Mouse (Mus musculus) liver, adult (tissue): ENCODE results near the gene Rbm8a.

Experiments
- GATA4 ChIP-seq: IDR thresholded peaks from 2 replicates; pipeline ENCODE4 v1.6.1; 2014; ENCODE audit warnings: mild to moderate bottlenecking, low read length; ENCODE audit not compliant: insufficient replicate concordance

The Rbm8a gene

DNA sequence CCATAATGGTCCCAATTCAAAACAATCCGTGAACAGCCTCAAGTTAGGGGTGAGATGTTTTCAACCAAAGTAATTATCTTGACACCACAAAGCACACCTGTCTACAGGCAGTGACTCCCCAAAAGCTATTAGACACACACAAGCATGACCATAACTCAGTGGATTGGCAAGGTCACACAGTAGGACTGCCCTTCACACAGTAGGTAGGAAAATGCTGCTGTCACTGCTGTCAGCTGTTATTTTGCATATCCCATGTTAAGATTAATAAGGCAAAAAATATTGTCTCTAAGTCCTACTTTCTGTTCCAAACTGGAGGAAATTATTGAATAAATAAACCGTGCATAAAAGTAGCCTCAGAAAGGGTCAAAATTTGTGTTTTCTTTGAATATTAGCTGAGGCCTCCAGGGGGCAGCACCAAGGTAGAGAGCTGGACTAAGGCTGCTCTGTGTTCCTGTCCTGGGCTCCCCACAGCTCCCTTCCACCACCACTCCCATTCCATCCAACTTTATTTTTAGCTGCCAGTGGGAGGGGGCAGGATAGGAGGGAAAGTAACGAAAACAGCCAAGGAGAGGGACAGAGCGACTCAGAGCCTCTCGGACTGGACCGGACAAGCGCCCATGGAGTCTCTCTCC lies 15.4 kb downstream of the Rbm8a start, which contains the start of gene Itga10:
Gene Itga10, plus strand, starts transcription at position 567 of the 632 bp plus-strand sequence.
- TF ChIP-seq GATA4 = no peak

DNA sequence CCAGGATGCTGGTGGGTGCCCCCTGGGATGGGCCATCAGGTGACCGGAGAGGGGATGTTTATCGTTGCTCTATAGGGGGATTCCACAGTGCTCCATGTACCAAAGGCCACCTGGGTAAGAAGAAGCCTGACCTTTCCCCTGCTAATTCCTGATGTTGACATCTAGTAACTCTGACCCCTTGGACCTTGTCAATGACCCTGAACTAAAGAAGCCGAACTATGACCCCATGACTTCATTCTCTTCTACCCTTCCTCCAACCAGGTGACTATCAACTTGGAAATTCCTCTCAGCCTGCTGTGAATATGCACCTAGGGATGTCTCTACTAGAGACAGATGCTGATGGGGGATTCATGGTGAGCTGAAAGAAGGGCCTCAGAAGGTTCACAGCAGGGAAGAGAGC lies 17.6 kb downstream of the Rbm8a start:
- no peak for TF ChIP-seq GATA4

DNA sequence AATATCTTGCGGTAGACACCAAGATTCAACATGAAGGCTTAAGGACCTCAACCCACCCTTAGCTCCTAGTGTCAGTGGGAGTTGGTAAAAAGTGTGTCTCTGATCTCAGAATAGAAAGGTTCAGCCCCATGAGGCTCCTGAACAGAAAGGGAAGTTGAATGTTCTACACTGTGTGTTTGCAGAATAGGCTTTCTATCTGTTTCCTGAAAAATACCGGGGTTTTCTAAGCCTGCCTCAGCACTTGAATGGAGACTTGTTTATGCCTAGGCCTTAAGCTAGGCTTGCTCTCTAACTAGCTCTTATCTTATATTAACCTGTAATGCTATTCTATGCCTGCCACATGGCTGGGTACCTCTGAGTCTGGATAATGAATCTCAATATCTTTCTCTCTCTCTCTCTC lies 31.2 kb downstream of the Rbm8a start:
- TF ChIP-seq GATA4 = no peak

DNA sequence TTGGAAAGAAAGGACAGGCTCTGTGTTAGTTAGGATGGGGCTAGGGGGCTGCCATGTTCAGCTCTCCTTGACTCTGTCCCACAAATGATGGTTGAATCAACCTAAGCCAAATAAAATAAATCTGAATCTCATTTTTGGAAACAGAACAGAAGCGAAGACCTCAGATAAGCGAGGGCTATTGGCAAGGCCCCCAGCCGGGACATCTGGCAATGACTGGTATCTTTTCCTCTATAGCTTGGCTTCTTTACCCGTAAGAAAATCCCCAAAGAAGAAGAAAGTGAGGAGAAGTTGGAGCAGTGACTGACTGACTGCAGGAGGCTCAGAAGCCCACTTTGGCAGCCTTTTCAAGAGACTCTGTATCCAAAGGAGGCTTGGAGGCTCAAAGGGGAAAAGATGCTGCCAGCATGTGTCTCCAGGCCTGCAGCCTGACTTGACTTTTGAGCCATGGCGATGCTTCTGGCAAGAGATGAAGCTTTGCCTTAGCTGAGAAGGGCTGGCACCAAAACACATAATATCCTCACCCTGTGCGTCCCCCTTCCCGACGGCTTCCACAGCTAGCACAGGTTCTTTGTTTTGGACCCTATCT lies 33.1 kb downstream of the Rbm8a start:
- TF ChIP-seq GATA4 = no peak

DNA sequence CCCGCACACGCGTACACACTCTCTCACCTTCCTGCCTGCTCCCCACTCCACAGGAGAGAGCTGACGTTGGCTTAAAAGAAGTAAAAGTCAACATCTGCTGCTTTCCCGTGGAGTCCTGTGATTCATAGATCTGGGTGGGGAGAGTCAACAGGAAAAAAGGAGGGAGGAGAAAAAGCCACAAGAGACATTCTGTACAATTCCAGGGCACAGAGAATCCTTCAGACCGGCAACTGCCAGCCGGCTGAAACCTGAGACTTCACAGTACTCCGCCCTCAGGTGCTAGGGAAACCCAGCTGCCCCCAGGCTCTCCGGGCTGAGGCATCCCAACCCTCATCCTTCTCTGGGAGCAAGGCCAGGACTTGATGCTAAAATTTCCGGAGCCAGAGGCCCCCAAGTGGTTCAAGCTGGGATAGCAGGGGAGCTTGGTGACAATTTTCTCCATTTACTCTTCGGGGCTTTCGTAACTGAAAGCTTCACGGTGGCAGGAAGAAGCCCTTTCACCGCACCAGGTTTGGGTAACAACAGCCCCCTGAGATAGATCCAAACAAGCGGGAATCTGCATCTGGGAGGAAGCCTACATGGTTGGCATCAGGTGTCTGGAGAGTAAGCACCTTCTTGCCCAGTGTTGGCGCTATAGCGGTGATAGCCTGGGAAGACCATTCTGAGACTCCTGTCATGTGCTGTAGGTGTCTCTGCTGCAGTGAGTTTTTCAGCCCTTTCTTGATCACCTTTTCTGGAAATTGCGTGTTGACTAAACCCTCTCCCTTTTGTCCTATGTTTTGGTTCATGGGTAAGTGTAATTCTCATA lies 33.9 kb downstream of the Rbm8a start:
- TF ChIP-seq GATA4 = no peak

DNA sequence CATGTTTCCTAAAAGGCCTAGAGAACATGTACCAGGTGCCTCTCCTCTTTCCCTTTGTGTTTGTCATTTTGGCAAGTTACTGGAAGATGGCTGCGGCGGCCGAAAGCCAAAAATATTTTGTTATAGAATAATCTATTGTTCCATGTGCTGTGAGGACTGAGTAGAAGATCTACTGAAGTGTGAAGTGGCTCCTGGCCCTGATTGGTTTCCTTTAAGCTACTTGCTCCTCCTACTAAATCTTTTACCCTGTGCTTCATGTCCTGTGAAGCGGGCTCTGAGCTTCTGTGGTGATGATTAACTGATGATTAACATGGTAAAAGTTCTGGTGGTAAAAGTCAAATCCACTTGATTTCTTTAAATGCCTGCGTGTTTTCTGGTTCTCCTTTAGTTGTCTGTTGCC lies 37.2 kb downstream of the Rbm8a start:
- TF ChIP-seq GATA4 = no peak

DNA sequence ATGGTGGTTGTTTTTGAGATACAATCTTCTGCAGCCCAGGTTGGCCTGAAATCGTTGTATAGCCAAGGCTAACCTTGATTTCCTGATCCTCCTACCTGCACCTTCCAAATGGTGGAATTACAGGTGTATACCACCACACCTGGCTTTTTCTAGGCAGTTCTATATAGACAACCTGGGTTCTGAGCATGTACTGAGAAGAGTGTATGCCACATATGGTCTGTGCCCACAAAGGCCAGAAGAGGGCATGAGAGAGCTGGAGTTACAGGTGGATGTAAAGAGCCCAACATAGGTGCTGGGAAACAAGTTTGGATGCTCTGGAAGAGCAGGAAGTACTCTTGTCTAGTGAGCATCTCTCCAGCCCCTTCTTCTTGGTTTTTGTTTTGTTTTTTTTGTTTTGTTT lies 37.6 kb downstream of the Rbm8a start:
- no peak for TF ChIP-seq GATA4

DNA sequence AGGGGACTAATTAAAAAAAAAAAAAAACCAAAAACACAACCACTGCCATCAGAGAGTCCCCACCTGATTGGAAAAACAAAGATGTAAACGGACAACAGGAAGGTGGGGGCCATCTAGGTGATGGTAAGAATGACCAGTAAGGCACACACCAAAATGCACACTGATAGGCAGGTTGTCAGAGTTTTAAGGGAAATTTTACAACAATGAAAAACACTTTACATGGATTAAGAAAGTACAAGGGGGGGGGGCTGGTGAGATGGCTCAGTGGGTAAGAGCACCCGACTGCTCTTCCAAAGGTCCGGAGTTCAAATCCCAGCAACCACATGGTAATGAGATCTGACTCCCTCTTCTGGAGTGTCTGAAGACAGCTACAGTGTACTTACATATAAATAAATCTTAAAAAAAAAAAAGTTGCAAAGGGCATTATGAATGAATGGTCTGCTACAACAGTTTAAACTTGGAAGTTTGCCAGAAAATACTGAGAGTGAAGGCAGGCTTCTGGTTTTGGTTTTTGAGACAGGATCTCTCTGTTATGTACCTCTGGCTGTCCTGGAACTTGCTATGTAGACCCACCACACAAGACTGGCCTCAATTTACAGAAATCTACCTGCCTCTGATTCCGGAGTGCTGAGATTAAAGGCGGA lies 38.8 kb downstream of the Rbm8a start:
- no peak for TF ChIP-seq GATA4

DNA sequence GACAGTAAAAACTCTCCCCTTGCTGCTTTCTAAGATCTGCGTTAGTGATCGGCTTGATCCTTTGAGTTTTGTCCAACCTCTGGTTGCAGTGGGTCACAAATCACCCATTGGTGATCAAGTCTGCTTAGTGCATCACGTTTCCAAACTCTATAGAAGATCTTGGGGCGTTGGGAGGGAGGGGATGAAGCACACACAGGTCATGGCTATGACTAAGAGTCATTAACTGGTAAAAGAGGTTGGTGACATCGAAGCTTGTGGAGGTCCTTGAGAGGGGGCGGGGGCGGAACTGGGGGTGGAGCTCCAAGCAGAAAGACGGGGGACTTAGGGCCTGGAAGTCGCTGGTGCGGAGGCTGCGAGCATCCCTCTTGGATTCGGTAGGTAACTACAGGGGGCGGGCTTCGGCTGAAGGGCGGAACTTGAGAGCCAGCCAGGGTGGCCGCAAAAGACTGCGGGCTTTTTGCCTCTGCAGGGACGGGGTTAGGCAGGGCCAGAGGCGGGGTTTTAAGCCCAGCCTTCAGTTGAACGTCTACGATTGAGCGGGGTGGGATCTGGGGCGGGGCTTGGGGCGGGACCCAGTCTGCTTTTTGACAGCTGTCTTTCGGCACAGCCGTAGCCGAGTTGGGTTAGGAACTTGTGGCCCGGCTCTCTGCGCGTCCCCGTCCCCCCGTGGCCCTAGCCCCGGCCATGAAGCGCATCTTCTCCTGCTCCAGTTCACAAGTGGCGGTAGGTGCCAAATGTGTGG lies 40.2 kb downstream of the Rbm8a start, which contains the start of gene Ankrd35:
Gene Ankrd35, plus strand, starts transcription at position 405 of the 742 bp plus-strand sequence.
- TF ChIP-seq GATA4 = no peak

DNA sequence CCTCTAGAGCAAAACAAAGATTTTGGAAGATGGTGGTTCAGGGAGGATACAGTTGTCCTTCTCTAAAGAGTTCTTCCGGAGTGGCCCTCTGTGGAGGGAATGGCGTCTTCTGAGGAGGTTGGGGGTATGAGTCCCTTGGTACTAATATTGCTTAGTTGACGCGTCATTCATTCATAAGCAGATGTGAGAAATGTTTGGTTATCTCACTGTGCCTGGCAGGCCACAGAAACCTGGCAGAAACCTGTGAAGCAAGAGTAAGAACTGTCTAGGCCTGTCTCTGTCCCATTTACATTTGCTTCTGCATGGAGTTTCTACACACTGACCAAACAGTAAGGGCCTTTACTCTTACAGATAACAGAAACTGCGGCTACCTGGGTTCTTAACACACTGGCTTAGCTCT lies 41.8 kb downstream of the Rbm8a start:
- no peak for TF ChIP-seq GATA4

DNA sequence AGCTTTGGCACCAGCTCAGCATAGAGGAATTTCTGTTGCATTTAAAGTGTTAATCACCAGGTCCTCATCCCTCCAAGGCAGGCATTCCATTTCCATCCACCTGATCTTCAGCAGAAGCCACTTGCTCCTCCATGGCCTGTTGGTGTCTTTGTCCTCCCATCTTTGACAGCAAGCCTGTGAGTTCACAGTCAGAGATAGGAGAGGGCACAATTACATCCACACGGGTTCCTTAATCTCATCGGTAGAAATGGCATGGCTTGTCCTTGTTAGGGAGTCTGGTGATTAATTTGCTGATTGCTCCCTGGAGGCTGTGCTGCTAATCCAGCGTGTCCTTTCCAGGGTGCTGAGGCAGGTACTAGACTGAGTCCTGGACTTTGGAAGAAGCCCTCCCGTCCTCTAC lies 43.8 kb downstream of the Rbm8a start:
- TF ChIP-seq GATA4 = no peak

DNA sequence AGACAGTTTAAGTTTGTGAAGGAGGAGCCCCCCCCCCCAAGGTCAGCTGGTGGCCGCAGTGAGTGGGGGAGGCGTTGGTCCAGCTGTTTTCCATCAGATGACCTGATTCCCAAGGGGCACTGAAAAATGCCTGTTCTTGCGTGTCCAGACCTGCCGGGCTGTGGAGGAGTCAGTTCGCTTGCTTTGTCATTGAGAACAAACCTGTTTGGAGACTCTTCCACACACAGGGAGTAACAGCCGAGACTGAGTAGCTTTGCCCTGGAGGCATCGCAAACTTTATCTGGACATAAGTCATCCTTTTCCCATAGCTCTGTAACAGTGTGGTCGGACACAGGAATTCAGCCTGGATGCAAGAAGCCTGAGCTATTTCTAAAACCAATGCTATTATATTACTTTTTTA lies 44.7 kb downstream of the Rbm8a start:
- TF ChIP-seq GATA4 = no peak

DNA sequence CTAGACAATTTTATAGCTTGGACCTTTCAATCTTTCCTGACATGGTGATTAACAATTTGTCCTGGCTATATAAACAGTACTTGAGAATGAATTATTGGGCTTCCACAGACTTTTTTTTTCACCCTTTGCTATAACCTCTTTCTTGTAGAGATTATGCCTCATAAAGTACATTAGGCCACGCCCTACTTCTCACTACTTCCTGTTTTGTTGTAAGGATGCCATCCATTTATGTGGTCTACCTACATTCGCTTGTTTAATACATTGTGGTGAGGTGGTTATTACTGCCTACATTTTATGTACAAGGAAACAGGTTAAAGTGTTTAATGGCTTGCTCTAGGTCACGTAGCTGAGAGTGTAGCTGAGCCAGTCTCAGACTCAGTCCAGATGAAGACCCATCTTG lies 45.4 kb downstream of the Rbm8a start:
- no peak for TF ChIP-seq GATA4

DNA sequence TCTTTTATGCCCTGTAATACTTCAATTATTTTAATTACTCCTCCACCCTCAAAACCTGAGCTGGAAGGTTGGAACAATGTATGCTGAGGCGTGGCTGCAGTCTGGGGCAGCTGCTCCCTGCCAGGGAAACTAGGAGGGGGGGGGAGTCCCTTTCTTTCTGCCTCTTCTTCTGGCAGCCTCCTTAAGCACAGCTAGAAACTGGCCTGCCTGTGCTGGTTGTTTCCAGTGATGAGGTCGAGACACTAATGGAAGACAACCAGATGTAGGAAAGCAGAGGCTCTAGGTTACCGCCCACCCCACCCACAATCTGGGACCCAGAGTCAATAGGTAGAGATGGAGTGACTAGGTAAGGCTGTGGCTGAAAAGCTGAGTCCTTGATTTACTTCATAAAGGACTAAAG lies 46.0 kb downstream of the Rbm8a start:
- TF ChIP-seq GATA4 = no peak

DNA sequence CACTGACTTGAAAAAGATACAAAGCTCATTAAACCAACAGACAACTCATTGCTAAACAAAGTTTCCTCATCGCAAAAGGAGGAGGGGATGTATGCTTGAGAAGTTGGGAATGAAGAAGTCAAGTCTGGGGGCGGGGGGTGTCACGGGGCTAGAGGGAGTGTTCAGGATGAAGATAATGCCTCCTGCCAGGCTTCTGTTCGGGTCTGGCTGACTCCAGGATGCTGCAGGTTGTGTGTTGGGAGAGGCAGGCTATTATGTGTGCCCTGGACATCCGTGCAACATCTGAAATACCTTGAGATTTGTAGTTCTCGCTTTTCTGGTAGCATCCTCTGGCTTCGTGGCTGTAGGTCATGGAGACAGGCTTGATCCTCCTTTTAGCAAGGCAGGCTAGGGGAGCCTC lies 48.7 kb downstream of the Rbm8a start:
- no peak for TF ChIP-seq GATA4
